Mouse (Mus musculus) neural tube, embryonic 11.5 days (tissue): ENCODE results near the gene Tln2. TPM values are rescaled to one million over a fixed set of nuclear protein-coding genes. Genes with fewer than 3 reads are reported as not detected.

Source experiments
- ATAC-seq: fragments of 200-750 bp; cut with Nextera tagmentation; 2 replicates; pipeline ENCODE4 v1.8.0; 2017; ENCODE audit warnings: moderate number of reproducible peaks, mild to moderate bottlenecking, moderate TSS enrichment, moderate library complexity; ENCODE audit not compliant: insufficient read depth, low FRiP score, low TSS enrichment
- DNase-seq: peaks from one replicate; pipeline ENCODE4 v3.0.0-alpha.2; 2015; ENCODE audit warnings: low spot score
- H3K27ac ChIP-seq: fragments of 300-500 bp; sonication (generic); 2 replicates; pipeline ENCODE4 v1.5.1; 2014; ENCODE audit warnings: low read depth, mild to moderate bottlenecking, low read length
- H3K27me3 ChIP-seq: fragments of 300-500 bp; sonication (generic); 2 replicates; pipeline ENCODE4 v1.6.1; 2014; ENCODE audit warnings: mild to moderate bottlenecking, low read length, mixed read lengths; ENCODE audit not compliant: control insufficient read depth, insufficient read depth
- H3K36me3 ChIP-seq: fragments of 300-500 bp; sonication (generic); 2 replicates; pipeline ENCODE4 v1.6.1; 2014; ENCODE audit warnings: mild to moderate bottlenecking, low read length, moderate library complexity, mixed read lengths; ENCODE audit not compliant: control insufficient read depth, insufficient read depth
- H3K4me1 ChIP-seq: fragments of 300-500 bp; sonication (generic); 2 replicates; pipeline ENCODE4 v1.6.1; 2014; ENCODE audit warnings: low read length, mixed read lengths; ENCODE audit not compliant: control insufficient read depth, insufficient read depth
- H3K4me2 ChIP-seq: fragments of 300-500 bp; sonication (generic); 2 replicates; pipeline ENCODE4 v1.6.1; 2014; ENCODE audit warnings: low read depth, mild to moderate bottlenecking, moderate library complexity
- H3K4me3 ChIP-seq: fragments of 300-500 bp; sonication (generic); 2 replicates; pipeline ENCODE4 v1.5.1; 2014; ENCODE audit warnings: low read depth, low read length
- H3K9ac ChIP-seq: fragments of 300-500 bp; sonication (generic); 2 replicates; pipeline ENCODE4 v1.6.1; 2014; ENCODE audit warnings: mild to moderate bottlenecking, low read length
- H3K9me3 ChIP-seq: fragments of 300-500 bp; sonication (generic); 2 replicates; pipeline ENCODE4 v1.6.1; 2016; ENCODE audit warnings: low read length; ENCODE audit not compliant: control insufficient read depth
- WGBS: fragments of 180-500 bp; shearing (Covaris S2); extraction: QIAGEN DNeasy Blood & Tissue Kit; methylation state at CpG from one replicate; pipeline ENCODE4 v1.1.7; 2014; 5-methylcytosine and 5-hydroxymethylcytosine counted together
- polyA plus RNA-seq: library from polyadenylated mRNA; unstranded; fragments of >200 nt; fragmentation: Nextera tagmentation; extraction: Ambion mirVana; gene quantifications from 2 replicates; pipeline ENCODE4 v1.2.1, GENCODE M21; 2014

Gene Tln2
- polyA plus RNA-seq, 1 experiment from 2014 or later: 14.6 TPM

GRCm38 (mm10) chr9:67380095-67380494, 179.4 kb downstream of the Tln2 start:
- Histone ChIP-seq H3K9me3 (no peaks in the 10 kb centered on the region), H3K27ac (no peak overlapping the region), H3K4me1 (no peaks in the 10 kb centered on the region), H3K9ac (no peak overlapping the region), H3K27me3 (no peaks in the 10 kb centered on the region), H3K4me2 (no peak overlapping the region), H3K36me3 (no peaks in the 10 kb centered on the region), H3K4me3 (no peak overlapping the region)
- no peak for DNase-seq
- ATAC-seq: no peak
- 49% methylated on average over 5 of the region's 5 CpGs for WGBS

- no peak overlapping the region for H3K4me3 ChIP-seq
- H3K27ac ChIP-seq: no peak overlapping the region
- no peak overlapping the region for H3K9ac ChIP-seq
- WGBS: 85% methylated on average over 5 of the region's 5 CpGs
- ATAC-seq: no peak
- H3K27me3 ChIP-seq: no peaks in the 10 kb centered on the region
- DNase-seq: no peak
- no peaks in the 10 kb centered on the region for H3K9me3 ChIP-seq
- H3K4me2 ChIP-seq: no peak overlapping the region
- H3K36me3 ChIP-seq: no peaks in the 10 kb centered on the region
- no peaks in the 10 kb centered on the region for H3K4me1 ChIP-seq
These were observed 180.7 kb downstream of the Tln2 start for GRCm38 (mm10) chr9:67378772-67379171.

GRCm38 (mm10) chr9:67368078-67368477, 191.4 kb downstream of the Tln2 start:
- Histone ChIP-seq H3K27ac (no peak overlapping the region), H3K36me3 (no peaks in the 10 kb centered on the region), H3K4me1 (no peaks in the 10 kb centered on the region), H3K9ac (no peak overlapping the region), H3K4me2 (no peak overlapping the region), H3K4me3 (no peak overlapping the region), H3K27me3 (no peaks in the 10 kb centered on the region), H3K9me3 (no peaks in the 10 kb centered on the region)
- DNase-seq (no peak), ATAC-seq (no peak)
- WGBS: 89% methylated on average over 3 of the region's 3 CpGs

DNA sequence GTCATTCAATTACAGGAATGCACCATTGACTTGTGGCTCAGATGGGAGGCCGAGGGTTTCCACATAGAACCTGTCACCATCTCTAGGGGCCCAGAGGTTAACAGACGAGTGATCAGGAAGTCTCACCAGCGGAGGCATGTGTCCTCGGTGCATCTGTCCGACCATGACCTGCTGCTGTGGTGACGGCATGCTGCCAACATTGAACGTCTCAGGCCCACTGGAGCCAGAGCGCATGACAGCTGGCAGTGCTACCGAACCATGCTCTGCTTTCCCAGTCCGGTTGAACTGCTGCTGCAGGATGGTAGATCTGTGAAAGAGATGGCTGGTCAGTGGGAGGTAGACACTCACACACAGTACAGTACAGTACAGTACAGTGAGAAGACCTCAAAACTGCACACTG, 197.0 kb downstream of the Tln2 start:
- Histone ChIP-seq H3K9ac (no peak overlapping the region), H3K36me3 (no peaks in the 10 kb centered on the region), H3K27ac (no peak overlapping the region), H3K4me2 (no peak overlapping the region), H3K4me1 (no peaks in the 10 kb centered on the region), H3K9me3 (no peaks in the 10 kb centered on the region), H3K27me3 (no peaks in the 10 kb centered on the region), H3K4me3 (no peak overlapping the region)
- ATAC-seq (no peak), DNase-seq (no peak)
- 92% methylated on average over 10 of the region's 10 CpGs for WGBS

DNA sequence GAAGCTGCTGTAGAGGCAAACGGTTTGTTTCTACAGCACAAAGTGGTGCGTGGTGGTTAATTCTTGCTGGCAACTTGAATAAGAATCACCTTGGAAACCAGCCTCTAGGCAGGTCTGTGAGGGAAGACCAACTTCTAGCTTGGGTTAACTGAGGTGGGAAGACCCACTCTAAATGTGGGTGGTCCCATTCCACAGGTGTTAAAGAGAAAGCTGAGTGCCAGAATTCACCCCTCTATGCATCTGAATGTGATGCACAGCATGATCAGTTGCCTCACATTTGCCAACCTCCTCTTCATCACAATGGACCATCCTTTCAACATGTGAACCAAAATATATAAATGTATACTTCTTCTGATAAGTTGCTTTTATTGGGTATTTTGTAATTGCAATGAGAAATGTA, 197.4 kb downstream of the Tln2 start:
- 75% methylated on average over 2 of the region's 2 CpGs for WGBS
- no peak for ATAC-seq

GRCm38 (mm10) chr9:67361511-67361910, 198.0 kb downstream of the Tln2 start:
- 88% methylated on average over 5 of the region's 5 CpGs for WGBS
- H3K36me3 ChIP-seq: no peaks in the 10 kb centered on the region

More for the DNA sequence above, 197.4 kb downstream of the Tln2 start:
- Histone ChIP-seq H3K4me1 (no peaks in the 10 kb centered on the region), H3K27ac (no peak overlapping the region), H3K4me3 (no peak overlapping the region), H3K4me2 (no peak overlapping the region), H3K27me3 (no peaks in the 10 kb centered on the region), H3K9me3 (no peaks in the 10 kb centered on the region), H3K36me3 (no peaks in the 10 kb centered on the region), H3K9ac (no peak overlapping the region)
- DNase-seq: no peak

GRCm38 (mm10) chr9:67354356-67354755, 205.1 kb downstream of the Tln2 start:
- Histone ChIP-seq H3K4me2 (no peak overlapping the region), H3K4me1 (no peaks in the 10 kb centered on the region), H3K36me3 (no peaks in the 10 kb centered on the region), H3K27ac (no peak overlapping the region), H3K9ac (no peak overlapping the region), H3K9me3 (no peaks in the 10 kb centered on the region), H3K27me3 (no peaks in the 10 kb centered on the region), H3K4me3 (no peak overlapping the region)
- DNase-seq: no peak
- ATAC-seq: no peak
- WGBS: 90% methylated on average over 14 of the region's 14 CpGs

More at GRCm38 (mm10) chr9:67361511-67361910, 198.0 kb downstream of the Tln2 start:
- H3K27ac ChIP-seq: no peak overlapping the region
- H3K27me3 ChIP-seq: no peaks in the 10 kb centered on the region
- H3K9ac ChIP-seq: no peak overlapping the region
- no peak for DNase-seq
- H3K4me2 ChIP-seq: no peak overlapping the region
- no peaks in the 10 kb centered on the region for H3K4me1 ChIP-seq
- no peaks in the 10 kb centered on the region for H3K9me3 ChIP-seq
- no peak overlapping the region for H3K4me3 ChIP-seq
- ATAC-seq: no peak

- H3K4me3 ChIP-seq: no peak overlapping the region
- H3K27ac ChIP-seq: no peak overlapping the region
- no peaks in the 10 kb centered on the region for H3K9me3 ChIP-seq
- DNase-seq (no peak), ATAC-seq (no peak)
- H3K27me3 ChIP-seq: no peaks in the 10 kb centered on the region
- H3K4me1 ChIP-seq: no peaks in the 10 kb centered on the region
- H3K36me3 ChIP-seq: no peaks in the 10 kb centered on the region
- no peak overlapping the region for H3K4me2 ChIP-seq
- no peak overlapping the region for H3K9ac ChIP-seq
- WGBS: 90% methylated on average over 7 of the region's 7 CpGs
These were observed 206.1 kb downstream of the Tln2 start for GRCm38 (mm10) chr9:67353365-67353764.

DNA sequence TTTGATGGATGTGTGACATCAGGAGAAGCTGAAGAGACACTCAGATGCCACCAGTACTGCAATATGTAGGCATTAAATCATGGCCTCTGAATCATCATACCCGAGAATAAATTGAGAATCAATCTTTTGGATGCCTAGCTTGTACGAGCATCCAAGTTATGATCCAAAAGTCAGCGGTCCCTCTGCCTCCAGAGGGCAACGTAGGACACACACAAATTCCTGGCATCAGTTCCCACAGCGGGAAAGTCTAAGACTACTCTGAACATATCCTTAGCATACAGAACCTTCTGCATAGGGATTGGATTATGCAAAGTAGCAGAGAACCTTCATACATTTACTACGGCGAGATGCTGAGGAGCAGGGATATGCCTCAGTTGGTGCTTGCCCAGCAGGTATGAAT, 210.5 kb downstream of the Tln2 start:
- ATAC-seq (no peak), DNase-seq (no peak)
- no peaks in the 10 kb centered on the region for H3K9me3 ChIP-seq
- H3K36me3 ChIP-seq: no peaks in the 10 kb centered on the region; the same call in 1 of the 2 replicates
- no peak overlapping the region for H3K9ac ChIP-seq
- no peak overlapping the region for H3K27ac ChIP-seq
- H3K4me3 ChIP-seq: no peak overlapping the region
- WGBS: 87% methylated on average over 7 of the region's 7 CpGs
- no peaks in the 10 kb centered on the region for H3K4me1 ChIP-seq
- H3K4me2 ChIP-seq: no peak overlapping the region
- H3K27me3 ChIP-seq: no peaks in the 10 kb centered on the region
